In genomic region chr9:55307557-55307956, GRCm38 (mm10) we compare ENCODE assay signal across 20 mouse cellular contexts. TPM values are rescaled to one million over a fixed set of nuclear protein-coding genes. Genes with fewer than 3 reads are reported as not detected.
DNase-seq lines count a peak whose midpoint lies in the region; ATAC-seq and TF ChIP-seq lines count a peak whose summit lies in the region.
"Had no signal": no experiment of that assay in that cellular context is flagged by ENCODE, and none has a peak within 500 bp of the region (broad histone marks: within the 10 kb centered on the region; RNA-seq: fewer than 3 reads in every experiment).

No protein-coding gene starts in this region.

- in situ Hi-C loops in ES-E14 (cut with MboI; ENCODE audit: low sequenced_read_pairs in 2 of 2, unreplicated experiment in 2 of 2): no loop called here

- no peaks in the 10 kb centered on the region for H3K36me3 ChIP-seq in megakaryocyte, embryonic 14.5 days (replicated peaks; ENCODE audit: low read length)
- no peaks in the 10 kb centered on the region for H3K36me3 ChIP-seq in ES-E14 (ENCODE audit: control insufficient read depth, insufficient read depth, low read length, poor library complexity, severe bottlenecking)
- no peaks in the 10 kb centered on the region for H3K36me3 ChIP-seq in macrophage (ENCODE audit: inconsistent target)
- H3K36me3 ChIP-seq in heart, embryonic 10.5 days: no peaks in the 10 kb centered on the region
- H3K36me3 ChIP-seq in midbrain, embryonic 11.5 days (ENCODE audit: control insufficient read depth, insufficient read depth, low read length): no peaks in the 10 kb centered on the region
- H3K36me3 ChIP-seq: embryonic facial prominence, embryonic 12.5 days; forebrain, embryonic 15.5 days; heart, embryonic 13.5 days; hindbrain, embryonic 12.5 days had no signal

- WGBS in macrophage (ENCODE audit: missing documents): 13% methylated on average over 5 of the region's 5 CpGs
- 64% methylated on average over 5 of the region's 5 CpGs for WGBS in heart, embryonic 10.5 days
- 75% methylated on average over 5 of the region's 5 CpGs for WGBS in midbrain, embryonic 11.5 days

- no peak for TF ChIP-seq CTCF in bone marrow macrophage, adult 2 months (IDR thresholded peaks at IDR 0.05; ENCODE audit: low read depth, low read length)

- no peak for DNase-seq in ES-E14 (ENCODE audit: low read depth, low spot score)
- no peak for DNase-seq in heart, embryonic 10.5 days (ENCODE audit: low spot score)
- DNase-seq in midbrain, embryonic 11.5 days (ENCODE audit: low spot score, missing footprints): no peak
- DNase-seq: adrenal gland, postnatal 10 days; B cell, adult 2 months; cerebellum, adult 18-20 months; cerebellum, postnatal 10 days; heart, postnatal 36 days had no signal

- H3K9ac ChIP-seq in ES-E14 (ENCODE audit: insufficient read depth, low read depth, low read length, poor library complexity, severe bottlenecking): no peak overlapping the region
- H3K9ac ChIP-seq in midbrain, embryonic 11.5 days (ENCODE audit: low read length): no peak overlapping the region
- H3K9ac ChIP-seq: embryonic facial prominence, embryonic 12.5 days; forebrain, embryonic 15.5 days; heart, embryonic 13.5 days; hindbrain, embryonic 12.5 days had no signal

- no peaks in the 10 kb centered on the region for H3K27me3 ChIP-seq in megakaryocyte, embryonic 14.5 days (replicated peaks)
- no peaks in the 10 kb centered on the region for H3K27me3 ChIP-seq in heart, embryonic 10.5 days (ENCODE audit: insufficient read depth, poor library complexity, severe bottlenecking)
- H3K27me3 ChIP-seq in midbrain, embryonic 11.5 days (ENCODE audit: control insufficient read depth, insufficient read depth, low read length): no peaks in the 10 kb centered on the region
- H3K27me3 ChIP-seq: embryonic facial prominence, embryonic 12.5 days; forebrain, embryonic 15.5 days; heart, embryonic 13.5 days; hindbrain, embryonic 12.5 days had no signal

- no peak for TF ChIP-seq POLR2A in bone marrow macrophage, adult 2 months (IDR thresholded peaks at IDR 0.05; ENCODE audit: borderline replicate concordance, low read depth, low read length)

- H3K79me2 ChIP-seq in macrophage (ENCODE audit: inconsistent target): no peaks in the 10 kb centered on the region

- peaks cover 85% of the 10 kb centered on the region for H3K4me1 ChIP-seq in megakaryocyte, embryonic 14.5 days
- H3K4me1 ChIP-seq in ES-E14 (ENCODE audit: control insufficient read depth in 2 of 2, insufficient read depth in 2 of 2, low read length in 2 of 2, poor library complexity in 1 of 2): peaks cover 0 to 7% of the 10 kb centered on the region in 2 experiments; a peak in 1 of 4 replicates
- peaks cover 47% of the 10 kb centered on the region for H3K4me1 ChIP-seq in bone marrow macrophage, adult 2 months (ENCODE audit: control insufficient read depth, insufficient read depth, low read length)
- H3K4me1 ChIP-seq in heart, embryonic 10.5 days: peaks cover 3% of the 10 kb centered on the region; the same call in 1 of the 2 replicates
- no peaks in the 10 kb centered on the region for H3K4me1 ChIP-seq in midbrain, embryonic 11.5 days (ENCODE audit: control insufficient read depth, insufficient read depth, low read length)
- H3K4me1 ChIP-seq: embryonic facial prominence, embryonic 12.5 days; forebrain, embryonic 15.5 days; hindbrain, embryonic 12.5 days had no signal

- H3K4me2 ChIP-seq in midbrain, embryonic 11.5 days: no peak overlapping the region
- H3K4me2 ChIP-seq: embryonic facial prominence, embryonic 12.5 days; forebrain, embryonic 15.5 days; heart, embryonic 13.5 days; hindbrain, embryonic 12.5 days had no signal

- H3K9me3 ChIP-seq in megakaryocyte, embryonic 14.5 days: no peaks in the 10 kb centered on the region
- H3K9me3 ChIP-seq in ES-E14 (ENCODE audit: control insufficient read depth, insufficient read depth, low read depth, low read length): no peaks in the 10 kb centered on the region
- no peaks in the 10 kb centered on the region for H3K9me3 ChIP-seq in heart, embryonic 10.5 days
- no peaks in the 10 kb centered on the region for H3K9me3 ChIP-seq in midbrain, embryonic 11.5 days (ENCODE audit: control insufficient read depth, low read length)
- H3K9me3 ChIP-seq: embryonic facial prominence, embryonic 12.5 days; forebrain, embryonic 15.5 days; heart, embryonic 13.5 days; hindbrain, embryonic 12.5 days had no signal

- no peak; the same call in 1 of the 2 replicates for ATAC-seq in megakaryocyte, adult 5-6 weeks (ENCODE audit: poor library complexity, severe bottlenecking)
- ATAC-seq in CD4-positive, CD25-positive, alpha-beta regulatory T cell, adult 4 months: no peak
- no peak for ATAC-seq in midbrain, embryonic 11.5 days (ENCODE audit: low FRiP score)
- ATAC-seq: forebrain, embryonic 15.5 days; hindbrain, embryonic 16.5 days; inflammation-experienced regulatory T-cells, adult 6 months had no signal

- peak overlapping the region; percentile 78 for H3K4me3 ChIP-seq in megakaryocyte, embryonic 14.5 days (replicated peaks)
- H3K4me3 ChIP-seq in ES-E14 (ENCODE audit: insufficient read depth in 1 of 2, low read depth in 1 of 2, low read length in 2 of 2, poor library complexity in 1 of 2, severe bottlenecking in 1 of 2) (no peak overlapping the region), macrophage (ENCODE audit: inconsistent target) (no peak overlapping the region)
- no peak overlapping the region for H3K4me3 ChIP-seq in bone marrow macrophage, adult 2 months (ENCODE audit: insufficient read depth, low read length)
- H3K4me3 ChIP-seq in heart, embryonic 10.5 days: no peak overlapping the region
- H3K4me3 ChIP-seq in midbrain, embryonic 11.5 days (ENCODE audit: low read depth, low read length): no peak overlapping the region
- H3K4me3 ChIP-seq: embryonic facial prominence, embryonic 12.5 days; forebrain, embryonic 15.5 days; heart, embryonic 13.5 days; hindbrain, embryonic 12.5 days had no signal

- H3K27ac ChIP-seq in ES-E14 (ENCODE audit: insufficient read depth, low read depth, low read length, poor library complexity, severe bottlenecking) (no peak overlapping the region), macrophage (peak overlapping the region; percentile 95)
- H3K27ac ChIP-seq in bone marrow macrophage, adult 2 months (ENCODE audit: insufficient read depth, low read depth, low read length): peak overlapping the region; percentile 97
- no peak overlapping the region for H3K27ac ChIP-seq in heart, embryonic 10.5 days
- no peak overlapping the region for H3K27ac ChIP-seq in midbrain, embryonic 11.5 days (ENCODE audit: low read depth, low read length)
- H3K27ac ChIP-seq: embryonic facial prominence, embryonic 12.5 days; forebrain, embryonic 15.5 days; heart, embryonic 13.5 days; hindbrain, embryonic 12.5 days had no signal

TF ChIP-seq in ES-E14, 5 proteins besides CTCF, POLR2A, EP300 and RAD21:
- peak; percentile 48; the same call in 1 of the 2 replicates for TF ChIP-seq MAFK (IDR thresholded peaks at IDR 0.05; ENCODE audit: insufficient read depth, low read depth, low read length)
- TF ChIP-seq ZNF384 (IDR thresholded peaks at IDR 0.05; ENCODE audit: low read depth, low read length): no peak

RNA-seq across cellular contexts. Expression of gene Nrg4, which starts 19.1 kb away (rescaled TPM):
- polyA plus RNA-seq in megakaryocyte, embryonic 14.5 days (2012; ENCODE audit: insufficient read depth, low replicate concordance): 0.26 TPM in 1 of 2 replicates, not detected in the other
- 2.9 and 6.5 TPM in 2 replicates for total RNA-seq in megakaryocyte, adult 5-6 weeks (2015)
- 2.1 TPM in 2 replicates for total RNA-seq in megakaryocyte, adult 5-6 weeks (2017)
- 5.8 and 7.0 TPM in 2 replicates for total RNA-seq in ES-E14 (2012; rRNA removed)
- not detected in 2 replicates for polyA plus RNA-seq in bone marrow macrophage, adult 2 months (2012; ENCODE audit: insufficient read depth, insufficient read length, missing spikeins)
- 10 to 100 TPM in 1 of 26 experiments, 1 to 10 TPM in 24, under 1 TPM in 1; 0.88 to 12.0 (median 3.0) TPM for total RNA-seq in macrophage (2018; cell fraction: chromatin; rRNA removed)
- 1 to 10 TPM in 3 of 26 experiments, under 1 TPM in 23; 0.37 to 1.7 (median 0.60) TPM for total RNA-seq in macrophage (2018; cell fraction: cytosol; rRNA removed)
- total RNA-seq in macrophage (2018; cell fraction: nucleus; rRNA removed): 10 to 100 TPM in 2 of 26 experiments, 1 to 10 TPM in 24; 1.4 to 15.3 (median 3.5) TPM
- polyA plus RNA-seq in macrophage (2018): 0.30 to 1.0 TPM (median 0.40 TPM) in 3 replicates
- polyA plus RNA-seq in CD4-positive, CD25-positive, alpha-beta regulatory T cell, adult 4 months (2017; shearing (Covaris generic)): 1 to 10 TPM; 4.4 to 5.0 TPM
- polyA plus RNA-seq in heart, embryonic 10.5 days (2016; fragmentation: Nextera tagmentation; extraction: Ambion mirVana): 1.3 and 1.4 TPM in 2 replicates
- polyA plus RNA-seq in midbrain, embryonic 11.5 days (2014; fragmentation: Nextera tagmentation; extraction: Ambion mirVana): 0.86 and 1.2 TPM in 2 replicates

RNA-seq across cellular contexts. Expression of gene Tmem266, which starts 19.2 kb away (rescaled TPM):
- polyA plus RNA-seq in megakaryocyte, embryonic 14.5 days (2012; ENCODE audit: insufficient read depth, low replicate concordance): 0.07 TPM in 1 of 2 replicates, not detected in the other
- not detected in 2 replicates for total RNA-seq in megakaryocyte, adult 5-6 weeks (2015)
- not detected in 2 replicates for total RNA-seq in megakaryocyte, adult 5-6 weeks (2017)
- 0.58 and 0.85 TPM in 2 replicates for total RNA-seq in ES-E14 (2012; rRNA removed)
- not detected in 2 replicates for polyA plus RNA-seq in bone marrow macrophage, adult 2 months (2012; ENCODE audit: insufficient read depth, insufficient read length, missing spikeins)
- total RNA-seq in macrophage (2018; cell fraction: chromatin; rRNA removed): 10 to 100 TPM in 5 of 26 experiments, 1 to 10 TPM in 10, under 1 TPM in 3, not detected in 8; 0.45 to 36.9 (median 4.4) TPM
- under 1 TPM in 21 of 26 experiments, not detected in 5; 0.03 to 0.71 (median 0.14) TPM for total RNA-seq in macrophage (2018; cell fraction: cytosol; rRNA removed)
- total RNA-seq in macrophage (2018; cell fraction: nucleus; rRNA removed): 10 to 100 TPM in 5 of 26 experiments, 1 to 10 TPM in 11, under 1 TPM in 6, not detected in 4; 0.40 to 17.4 (median 1.8) TPM
- polyA plus RNA-seq in macrophage (2018): 0.10 to 0.22 TPM in 2 of 3 replicates, not detected in the other
- polyA plus RNA-seq in CD4-positive, CD25-positive, alpha-beta regulatory T cell, adult 4 months (2017; shearing (Covaris generic)): not detected
- polyA plus RNA-seq in heart, embryonic 10.5 days (2016; fragmentation: Nextera tagmentation; extraction: Ambion mirVana): 0.11 and 0.13 TPM in 2 replicates
- polyA plus RNA-seq in midbrain, embryonic 11.5 days (2014; fragmentation: Nextera tagmentation; extraction: Ambion mirVana): 0.48 and 0.57 TPM in 2 replicates
- polyA plus RNA-seq: forebrain, embryonic 11.5 days; inflammation-experienced regulatory T-cells, adult 6 months had no signal

Comparison
In these comparisons a context has a peak if more than half of its experiments do, and no peak if none do; other contexts are left out.
1. H3K27ac ChIP-seq: peak in bone marrow macrophage, adult 2 months (single experiment) and macrophage (single experiment); none in ES-E14 (single experiment), heart, embryonic 10.5 days (single experiment) and midbrain, embryonic 11.5 days (single experiment).